Mouse (Mus musculus) liver (tissue): ENCODE measurements around the gene Glt1d1.
"Not testable (repeated sequence)": the region's sequence is repeated elsewhere in the genome, so short reads cannot be mapped to it uniquely, and the experiment has no call there.

Experiments
- DNase-seq: peaks from one replicate; pipeline ENCODE4 v3.0.0-alpha.2; 2020; ENCODE audit warnings: mixed read lengths

The Glt1d1 gene

GRCm38 (mm10) chr5:127700156-127700555 is 68.1 kb downstream of the Glt1d1 start:
- no peak for DNase-seq

- no peak for DNase-seq
Observed at GRCm38 (mm10) chr5:127703609-127704180, 71.6 kb downstream of the Glt1d1 start.

GRCm38 (mm10) chr5:127705225-127705624 is 73.2 kb downstream of the Glt1d1 start:
- DNase-seq = no peak

- DNase-seq = no peak
Observed at GRCm38 (mm10) chr5:127705976-127706375, 73.9 kb downstream of the Glt1d1 start.

- DNase-seq = no peak
Observed at GRCm38 (mm10) chr5:127708143-127708542, 76.1 kb downstream of the Glt1d1 start.

GRCm38 (mm10) chr5:127714783-127715704 is 83.0 kb downstream of the Glt1d1 start:
- peak; percentile 27 for DNase-seq

GRCm38 (mm10) chr5:127720591-127721379 is 88.7 kb downstream of the Glt1d1 start:
- peak; percentile 59 for DNase-seq

GRCm38 (mm10) chr5:127722171-127722570 is 90.1 kb downstream of the Glt1d1 start:
- not testable (repeated sequence) for DNase-seq

GRCm38 (mm10) chr5:127730351-127730750 is 98.3 kb downstream of the Glt1d1 start:
- DNase-seq = no peak

- DNase-seq = no peak
Observed at GRCm38 (mm10) chr5:127741331-127741730, 109.3 kb downstream of the Glt1d1 start.

- DNase-seq = not testable (repeated sequence)
Observed at GRCm38 (mm10) chr5:127749540-127749939, 117.5 kb downstream of the Glt1d1 start.

- no peak for DNase-seq
Observed at GRCm38 (mm10) chr5:127751262-127751975, 119.4 kb downstream of the Glt1d1 start.

- DNase-seq = no peak
Observed at GRCm38 (mm10) chr5:127755594-127755993, 123.5 kb downstream of the Glt1d1 start.

GRCm38 (mm10) chr5:127756011-127756410 is 123.9 kb downstream of the Glt1d1 start:
- no peak for DNase-seq

GRCm38 (mm10) chr5:127756671-127757423 is 124.8 kb downstream of the Glt1d1 start:
- no peak for DNase-seq

- DNase-seq = no peak
Observed at GRCm38 (mm10) chr5:127758576-127758975, 126.5 kb downstream of the Glt1d1 start.
